Mouse (Mus musculus): ENCODE measurements around the gene Gm8257.
"Not testable (repeated sequence)": the region's sequence is repeated elsewhere in the genome, so short reads cannot be mapped to it uniquely, and the experiment has no call there.

The Gm8257 gene

GRCm38 (mm10) chr14:44706356-44706755, at the start of gene Gm8257:
Gene Gm8257 (minus strand): TSS chr14:44706456.
- DNase-seq (ENCODE audit: low read depth, low spot score); H3K27me3 ChIP-seq (ENCODE audit: control insufficient read depth, insufficient read depth, low read length, poor library complexity, severe bottlenecking); H3K36me3 ChIP-seq (ENCODE audit: control insufficient read depth, insufficient read depth, low read length, poor library complexity, severe bottlenecking): not testable (repeated sequence)

- no peak for DNase-seq (ENCODE audit: low read depth, low spot score)
These were observed 44.0 kb upstream of the Gm8257 start, which contains the start of gene Gm8267 for GRCm38 (mm10) chr14:44750240-44750639. Gene Gm8267 (minus strand): TSS chr14:44750340.

DNA sequence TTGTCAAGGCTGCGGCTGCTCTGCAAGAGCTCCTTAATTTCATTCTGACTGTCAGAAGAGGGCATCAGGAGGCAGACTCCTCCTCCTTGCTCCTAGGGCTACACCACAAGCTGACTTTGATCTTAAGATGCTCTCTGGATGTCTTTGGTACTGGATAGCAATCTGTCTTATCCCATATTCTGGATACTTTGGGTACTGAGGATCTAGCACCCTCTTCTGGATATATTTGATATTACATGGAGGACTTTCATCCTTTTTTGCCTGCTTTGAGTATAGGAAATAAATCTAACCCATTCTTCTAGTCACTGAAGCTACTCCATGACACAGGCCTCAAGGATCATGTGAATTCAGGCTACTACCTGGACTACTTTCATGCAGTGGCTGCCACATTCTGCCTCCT, 36.5 kb upstream of the Gm8257 start:
- DNase-seq (ENCODE audit: low read depth, low spot score); H3K27me3 ChIP-seq (ENCODE audit: control insufficient read depth, insufficient read depth, low read length, poor library complexity, severe bottlenecking); H3K36me3 ChIP-seq (ENCODE audit: control insufficient read depth, insufficient read depth, low read length, poor library complexity, severe bottlenecking): not testable (repeated sequence)

More at GRCm38 (mm10) chr14:44750240-44750639, 44.0 kb upstream of the Gm8257 start, which contains the start of gene Gm8267:
- Histone ChIP-seq H3K36me3 (ENCODE audit: control insufficient read depth, insufficient read depth, low read length, poor library complexity, severe bottlenecking) (no peaks in the 10 kb centered on the region), H3K27me3 (ENCODE audit: control insufficient read depth, insufficient read depth, low read length, poor library complexity, severe bottlenecking) (no peaks in the 10 kb centered on the region)

- not testable (repeated sequence) for H3K36me3 ChIP-seq (ENCODE audit: control insufficient read depth, insufficient read depth, low read length, poor library complexity, severe bottlenecking); DNase-seq (ENCODE audit: low read depth, low spot score); H3K27me3 ChIP-seq (ENCODE audit: control insufficient read depth, insufficient read depth, low read length, poor library complexity, severe bottlenecking)
These were observed 24.5 kb upstream of the Gm8257 start for GRCm38 (mm10) chr14:44730711-44731110.

- DNase-seq (ENCODE audit: low read depth, low spot score); H3K36me3 ChIP-seq (ENCODE audit: control insufficient read depth, insufficient read depth, low read length, poor library complexity, severe bottlenecking); H3K27me3 ChIP-seq (ENCODE audit: control insufficient read depth, insufficient read depth, low read length, poor library complexity, severe bottlenecking): not testable (repeated sequence)
These were observed 78.5 kb downstream of the Gm8257 start, which contains the start of gene Gm5624 for GRCm38 (mm10) chr14:44627737-44628136. Gene Gm5624 (minus strand): TSS chr14:44627938.

All from splenic B cell, adult 2 months (primary cell).